Mouse (Mus musculus) neural tube, embryonic 10.5 days (tissue): ENCODE results near the gene Celsr1.
A peak's percentile ranks its signal among the peaks of the same experiment; 100 is the strongest.
"Not testable (repeated sequence)": the region's sequence is repeated elsewhere in the genome, so short reads cannot be mapped to it uniquely, and the experiment has no call there.

Source experiments
- DNase-seq: peaks from one replicate; pipeline ENCODE4 v3.0.0-alpha.2; 2017; ENCODE audit warnings: low spot score; ENCODE audit errors: extremely low spot score

Celsr1 gene

DNA sequence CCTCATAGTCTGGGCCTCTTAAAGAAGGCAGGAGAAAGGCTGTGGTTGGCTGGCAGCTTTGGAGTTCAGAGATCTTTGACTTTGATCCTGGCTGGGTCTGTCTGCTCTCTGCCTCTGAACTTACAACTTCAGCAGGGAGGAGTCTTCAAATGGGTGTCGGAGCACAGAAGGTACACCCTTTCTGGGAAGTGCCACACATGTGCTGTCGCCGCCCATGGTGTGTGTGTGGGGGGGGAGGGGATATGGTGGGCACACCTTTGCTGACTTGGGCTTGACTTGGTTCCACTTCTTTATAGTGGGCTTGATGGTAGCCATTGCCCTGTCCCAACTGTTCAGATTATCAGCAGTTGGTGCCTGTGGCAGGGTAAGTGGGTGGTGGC lies 31.3 kb upstream of the Celsr1 start:
- no peak for DNase-seq

DNA sequence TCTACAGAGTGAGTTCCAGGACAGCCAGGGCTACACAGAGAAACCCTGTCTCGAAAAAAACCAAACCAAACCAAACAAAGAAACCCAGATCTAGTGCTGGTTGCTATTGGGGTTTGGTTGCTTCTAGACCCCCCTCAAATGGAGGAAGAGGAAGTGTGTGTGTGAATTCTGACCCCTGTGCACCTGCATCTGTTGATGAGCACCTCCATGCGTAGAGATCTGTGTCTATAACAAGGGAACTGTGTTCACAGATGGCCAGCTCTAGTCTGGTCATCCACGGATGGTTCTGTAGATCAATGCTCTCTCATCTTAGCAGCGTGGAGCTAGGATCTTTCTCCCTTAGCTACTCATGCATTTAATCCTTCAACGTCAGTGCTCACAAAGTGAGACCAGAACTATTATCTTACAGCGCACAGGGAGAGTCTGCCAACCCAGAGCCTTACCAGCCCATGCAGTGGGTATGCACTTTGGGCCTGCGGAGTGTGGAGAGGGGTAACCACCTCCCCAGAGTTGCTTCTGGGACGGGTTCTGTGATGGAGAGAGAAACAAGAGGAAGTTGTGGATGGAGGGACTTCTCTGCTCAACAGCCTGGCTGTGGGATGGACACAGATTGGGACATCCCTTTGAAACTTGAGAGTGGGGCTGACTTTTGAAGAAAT lies 30.7 kb upstream of the Celsr1 start:
- DNase-seq: no peak

DNA sequence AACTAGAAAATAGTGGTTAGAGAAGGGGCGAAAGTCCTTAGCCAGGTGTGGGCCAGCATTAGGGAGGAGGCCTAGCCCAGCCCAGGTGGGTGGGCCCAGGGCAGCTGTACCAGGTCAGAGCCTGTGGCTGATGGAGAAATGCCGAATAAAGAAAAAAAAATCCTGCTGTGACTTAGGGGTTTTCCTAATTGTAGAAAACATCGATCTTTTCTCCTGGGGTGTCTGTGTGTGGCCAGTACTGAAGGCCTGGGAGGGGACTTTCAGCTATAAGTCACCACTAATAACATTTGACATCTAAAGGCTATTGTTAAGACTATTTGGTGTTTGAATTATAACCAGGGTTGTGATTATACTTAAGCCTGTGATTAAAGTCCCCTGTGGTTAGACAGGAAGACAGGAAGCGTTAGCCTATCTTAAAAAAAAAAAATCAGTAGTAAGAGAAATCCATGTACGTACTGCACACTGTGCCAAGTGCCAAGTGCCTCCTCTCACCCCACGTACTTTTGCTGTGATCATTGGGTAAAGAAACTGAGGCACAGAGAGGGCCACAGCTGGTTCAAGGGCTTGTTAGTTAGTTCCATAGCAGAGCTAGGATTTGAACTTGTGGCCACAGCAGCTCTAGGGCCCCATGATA lies 28.4 kb upstream of the Celsr1 start:
- DNase-seq: no peak

DNA sequence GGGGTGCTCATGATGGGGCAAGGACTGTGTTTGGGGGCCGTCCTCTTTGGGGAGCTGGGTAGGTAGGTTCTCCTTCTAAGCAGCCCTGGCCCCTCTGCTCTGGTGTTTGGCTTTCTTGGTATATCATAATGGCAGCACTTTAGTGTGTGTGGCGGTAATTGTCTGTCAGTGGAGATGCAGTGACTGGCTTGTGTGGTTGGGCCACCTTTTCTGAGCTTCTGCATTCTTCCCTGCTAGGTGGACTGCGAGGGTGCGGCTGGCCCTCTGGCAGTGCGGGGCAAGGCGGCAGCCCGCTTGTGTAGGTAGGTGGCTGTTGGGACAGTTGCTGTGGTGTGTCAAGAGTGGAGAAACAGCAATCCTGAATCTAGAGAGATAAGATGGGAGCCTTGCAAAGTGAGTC lies 27.6 kb upstream of the Celsr1 start:
- DNase-seq: no peak

DNA sequence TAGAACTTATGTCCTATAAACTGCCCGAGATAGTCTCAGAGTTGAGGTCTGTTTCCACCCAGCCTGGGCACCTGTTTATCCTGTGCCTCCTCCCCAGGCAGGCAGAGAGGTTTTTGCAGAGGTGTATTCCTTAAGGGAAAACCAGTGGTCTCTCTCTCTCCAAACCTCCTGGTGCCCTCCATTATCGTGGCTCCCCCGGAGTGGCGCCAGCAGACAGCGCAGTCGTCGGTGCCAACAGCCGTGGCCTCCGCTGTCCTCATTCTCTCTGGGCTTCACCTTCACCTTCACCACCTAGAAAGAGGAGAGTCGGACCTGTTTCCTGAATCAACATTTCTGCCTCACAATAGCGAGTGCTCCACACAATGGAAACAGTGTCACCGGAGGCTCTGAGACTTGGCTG lies 27.0 kb upstream of the Celsr1 start:
- no peak for DNase-seq

DNA sequence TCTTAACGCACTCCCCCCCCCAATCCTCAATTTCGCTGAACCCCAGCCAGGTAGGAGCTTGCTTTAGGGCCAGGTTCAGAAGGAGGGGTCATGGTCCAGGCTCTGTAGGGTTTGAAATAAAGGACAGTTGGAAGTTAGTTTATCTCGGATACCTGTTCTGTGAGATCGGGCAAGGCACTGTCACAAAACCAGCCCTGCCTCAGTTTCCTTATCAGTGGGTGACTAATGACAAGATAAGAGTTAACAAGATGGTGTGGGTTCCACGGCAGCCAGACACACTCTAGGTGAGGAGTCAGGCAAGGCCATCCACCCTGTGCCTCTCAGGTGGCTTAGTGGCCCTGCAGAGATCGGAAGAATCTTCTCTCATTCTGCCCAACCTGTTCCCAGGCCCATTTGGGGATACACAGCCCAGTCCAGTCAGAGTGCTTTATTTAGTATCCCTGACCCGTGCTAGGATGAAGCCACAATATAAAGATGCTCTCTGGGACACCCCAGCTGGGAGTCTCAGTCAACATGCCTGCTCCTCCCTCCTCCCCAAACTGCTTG lies 26.3 kb upstream of the Celsr1 start:
- no peak for DNase-seq

DNA sequence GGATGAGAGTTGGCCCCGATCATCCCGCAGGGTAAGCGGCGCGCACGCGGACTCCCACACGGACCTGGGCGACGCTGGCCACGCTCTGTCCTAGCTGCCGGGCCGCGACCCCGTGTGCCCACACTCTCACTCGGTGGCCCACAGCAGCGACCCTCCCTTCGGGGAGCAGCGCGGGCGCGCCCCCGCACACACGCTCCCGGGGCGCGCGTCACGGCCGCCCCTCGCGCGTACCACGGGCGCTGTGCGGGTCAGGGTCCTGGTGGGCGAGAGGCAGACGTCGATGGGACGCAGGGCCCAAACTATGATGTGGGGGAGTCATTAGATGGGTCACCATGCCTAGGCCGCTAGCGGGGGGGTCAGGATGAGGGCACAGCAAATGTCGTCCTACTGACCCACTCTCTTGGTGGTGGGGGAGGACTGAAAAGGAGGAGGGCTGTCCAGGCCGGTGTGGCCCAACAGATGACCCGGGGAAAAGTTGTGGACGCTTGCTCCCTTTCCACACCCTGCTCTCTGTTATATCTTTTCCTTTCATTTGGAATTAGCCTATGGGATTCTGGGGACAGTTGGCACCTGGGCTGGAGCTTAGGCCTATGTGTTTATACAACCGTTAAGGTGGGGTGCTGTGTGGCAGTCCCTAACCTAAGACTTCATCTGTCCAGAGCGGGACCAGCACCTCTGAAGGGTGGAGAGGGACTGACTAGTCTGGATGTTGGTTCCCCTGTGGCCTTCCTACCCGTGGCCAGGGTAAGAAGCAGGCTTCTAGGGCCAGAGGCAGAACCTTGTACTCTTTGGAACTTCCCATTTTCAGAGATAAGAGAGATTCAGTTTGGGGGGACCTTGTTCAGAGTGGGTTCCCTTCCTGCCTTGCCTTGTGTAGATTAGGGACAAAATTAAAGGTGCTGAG lies 25.6 kb upstream of the Celsr1 start:
- DNase-seq: peak; percentile 61

DNA sequence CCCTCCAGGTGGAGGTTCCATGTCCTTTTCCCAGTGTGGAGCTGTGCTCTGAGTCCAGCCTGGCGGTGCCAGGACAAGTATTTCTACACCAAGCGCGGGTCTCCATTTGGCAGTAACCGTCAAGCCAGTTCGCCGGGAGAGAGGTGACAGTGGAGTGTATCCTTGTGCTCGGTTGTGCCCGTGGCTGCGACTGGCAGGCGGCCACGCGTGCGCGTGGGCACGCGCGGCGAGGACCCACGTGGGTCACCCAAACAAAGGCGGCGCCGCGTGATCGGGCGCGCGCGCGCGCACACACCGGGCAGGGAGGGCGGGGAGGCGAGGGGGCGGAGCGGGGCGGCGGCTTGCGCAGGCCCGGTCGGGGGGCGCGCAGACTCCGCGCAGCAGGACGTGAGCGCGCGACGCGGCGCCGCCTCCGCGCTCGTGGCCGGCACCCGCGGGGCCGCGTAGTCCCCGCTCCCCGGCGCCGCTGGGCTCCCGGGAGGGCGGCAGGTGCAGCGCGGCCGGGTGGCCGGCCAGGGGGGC lies 24.9 kb upstream of the Celsr1 start:
- peak; percentile 84 for DNase-seq

DNA sequence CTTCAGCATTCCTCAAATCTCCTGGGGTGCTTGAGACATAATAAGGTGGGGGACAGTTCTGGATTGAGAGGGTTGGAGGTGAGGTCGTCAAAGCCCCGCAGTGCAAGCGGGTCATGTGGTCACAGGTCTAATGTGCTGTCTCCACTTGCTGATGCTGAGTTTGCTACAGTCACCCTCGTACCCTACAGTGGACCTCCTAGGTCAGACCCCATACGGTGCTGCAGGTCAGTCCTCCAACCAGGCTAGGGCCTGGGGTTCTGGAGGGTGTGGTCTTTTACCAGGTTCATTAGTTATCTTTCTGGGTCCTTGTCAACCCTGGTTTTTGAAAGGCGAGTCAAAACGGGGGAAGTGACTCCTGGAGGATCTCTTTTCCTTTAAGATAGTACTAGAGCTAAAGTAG lies 24.3 kb upstream of the Celsr1 start:
- no peak for DNase-seq

DNA sequence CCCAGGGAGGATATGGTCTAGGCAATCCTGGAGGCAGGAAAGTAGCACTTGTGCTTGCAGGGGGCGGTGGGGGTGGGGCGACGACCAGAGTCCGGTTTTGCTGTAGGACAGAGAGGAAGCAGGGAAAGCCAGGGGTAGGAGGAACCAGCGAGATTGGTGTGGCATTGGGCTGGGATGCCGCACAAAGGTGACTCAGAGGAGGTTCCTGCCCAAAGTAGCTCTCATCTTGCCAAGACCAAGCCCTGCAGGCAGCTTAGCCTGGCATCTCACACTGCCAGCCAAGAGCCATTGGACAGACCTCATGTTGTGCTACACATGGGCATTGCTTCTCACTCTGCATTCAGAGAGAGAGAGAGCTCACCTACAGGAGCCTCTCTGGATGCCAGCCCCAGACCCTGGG lies 23.8 kb upstream of the Celsr1 start, which contains the start of gene Gramd4:
Gene Gramd4 (plus strand): TSS at position 283 of the 400 bp plus-strand sequence.
- no peak for DNase-seq

DNA sequence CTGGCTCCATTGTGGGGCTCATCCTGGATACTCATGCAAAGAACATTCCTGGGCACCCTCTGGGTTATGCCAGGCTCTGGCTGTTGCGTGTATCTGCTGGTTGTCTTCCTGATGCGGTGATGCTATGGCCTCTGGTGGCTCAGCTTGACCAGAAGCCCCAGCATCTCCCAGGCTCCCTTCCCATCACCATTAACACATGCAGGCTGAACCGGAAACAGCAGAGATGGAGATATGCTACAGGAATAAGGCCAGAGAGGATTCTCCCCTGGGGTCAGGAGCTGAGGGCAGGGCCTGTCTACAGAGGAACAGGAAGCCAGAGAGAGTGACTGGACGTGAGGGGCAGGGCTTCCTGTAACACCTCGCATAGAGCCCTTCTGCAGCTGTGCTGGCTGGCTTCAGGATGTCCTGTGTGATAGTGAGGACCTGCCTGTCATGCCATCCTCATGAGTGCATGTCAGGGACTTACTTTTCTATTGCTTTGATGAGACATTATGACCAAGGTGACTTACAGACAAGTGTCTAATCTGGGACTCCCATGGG lies 22.7 kb upstream of the Celsr1 start:
- DNase-seq: no peak

DNA sequence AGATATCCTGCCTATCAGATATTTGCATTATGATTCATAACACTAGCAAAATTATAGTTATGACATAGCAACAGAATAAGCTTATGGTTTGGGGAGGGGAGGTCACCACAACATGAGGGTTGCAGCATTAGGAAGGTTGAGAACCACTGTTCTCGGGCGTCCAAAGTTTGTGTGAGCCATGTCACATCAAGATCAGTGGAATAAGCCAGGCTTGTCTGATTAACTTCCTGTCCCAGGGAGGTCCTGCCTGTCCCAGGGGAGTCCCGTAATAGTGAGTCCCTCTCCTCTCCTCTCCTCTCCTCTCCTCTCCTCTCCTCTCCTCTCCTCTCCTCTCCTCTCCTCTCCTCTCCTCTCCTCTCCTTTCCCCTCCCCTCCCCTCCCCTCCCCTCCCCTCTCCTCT lies 21.3 kb upstream of the Celsr1 start:
- DNase-seq: not testable (repeated sequence)

DNA sequence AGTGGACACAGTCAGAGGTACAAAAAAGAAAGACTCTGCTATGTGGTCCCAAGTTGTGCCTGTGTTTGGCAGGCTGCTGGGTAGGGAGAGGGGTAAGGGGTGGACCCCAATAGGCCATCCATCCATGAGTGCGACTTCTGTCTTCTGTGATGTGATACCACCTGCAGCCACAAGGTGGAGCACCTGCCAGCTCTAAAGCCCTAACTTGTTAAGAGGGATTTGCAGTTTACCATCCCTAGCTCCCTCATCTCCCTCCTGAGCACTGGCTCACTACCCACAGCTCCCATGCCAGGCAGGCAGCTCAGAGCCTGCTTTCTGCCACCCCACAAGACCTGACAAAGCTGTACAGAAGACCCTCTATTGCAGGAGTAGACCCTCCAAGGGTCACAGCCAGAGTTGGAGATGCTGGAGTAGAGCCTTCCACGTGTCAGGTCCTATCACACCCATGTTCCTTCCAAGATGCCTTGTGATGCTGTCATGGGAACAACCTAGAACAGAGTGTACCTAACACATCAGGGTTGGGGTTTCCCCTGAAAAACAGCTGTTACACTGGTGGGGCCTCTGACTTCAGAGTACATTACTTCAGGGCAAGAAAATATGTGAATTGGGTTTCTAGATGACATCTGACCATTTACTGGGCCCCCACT lies 20.4 kb upstream of the Celsr1 start:
- DNase-seq: peak; percentile 86

DNA sequence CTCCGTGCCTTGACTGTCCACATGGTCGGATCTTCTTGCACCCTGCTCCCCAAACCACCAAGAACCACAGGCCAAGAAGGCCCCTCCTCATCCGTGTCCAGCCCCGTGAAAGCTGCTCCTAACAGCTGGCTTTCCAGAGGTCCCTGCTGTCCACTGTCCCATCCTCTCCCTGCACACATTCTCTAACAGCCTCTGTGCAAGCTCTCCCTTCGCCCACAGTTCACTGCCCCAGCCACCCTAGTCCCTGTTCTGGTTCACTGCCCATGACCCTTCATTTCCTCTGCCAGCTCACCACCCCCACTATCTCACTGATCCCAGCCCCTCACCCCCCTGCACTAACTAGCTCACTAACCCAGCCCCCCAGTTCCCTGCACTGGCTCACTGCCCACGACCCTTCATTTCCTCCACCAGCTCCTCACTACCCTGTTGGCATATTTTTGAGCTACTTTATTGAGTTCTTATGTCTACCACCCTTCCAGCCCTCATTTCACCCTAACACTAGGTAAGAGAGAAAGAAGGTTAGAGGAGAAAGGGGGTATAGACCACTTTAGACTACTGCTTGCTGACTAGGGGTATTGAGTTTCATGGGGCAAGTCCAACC lies 18.4 kb upstream of the Celsr1 start:
- DNase-seq: no peak

DNA sequence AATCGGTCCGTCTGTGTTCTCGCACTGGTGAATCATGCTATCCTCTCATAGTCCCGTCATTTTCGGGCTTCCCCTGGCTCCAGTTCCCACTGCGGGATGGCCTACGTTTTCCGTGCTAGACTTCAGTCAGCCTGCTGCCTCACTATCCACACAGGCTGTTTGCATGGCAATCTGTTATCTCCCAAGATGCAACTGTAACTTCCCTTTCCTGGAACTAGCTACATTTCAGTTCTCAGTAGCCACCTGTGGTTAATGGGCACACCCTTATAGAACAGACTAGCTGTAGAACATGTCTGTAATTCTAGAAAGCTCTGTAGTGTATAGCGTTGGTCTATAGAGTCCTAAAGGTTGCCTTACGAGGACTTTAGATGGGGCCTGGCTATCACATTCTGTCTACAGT lies 17.6 kb upstream of the Celsr1 start:
- DNase-seq: no peak

DNA sequence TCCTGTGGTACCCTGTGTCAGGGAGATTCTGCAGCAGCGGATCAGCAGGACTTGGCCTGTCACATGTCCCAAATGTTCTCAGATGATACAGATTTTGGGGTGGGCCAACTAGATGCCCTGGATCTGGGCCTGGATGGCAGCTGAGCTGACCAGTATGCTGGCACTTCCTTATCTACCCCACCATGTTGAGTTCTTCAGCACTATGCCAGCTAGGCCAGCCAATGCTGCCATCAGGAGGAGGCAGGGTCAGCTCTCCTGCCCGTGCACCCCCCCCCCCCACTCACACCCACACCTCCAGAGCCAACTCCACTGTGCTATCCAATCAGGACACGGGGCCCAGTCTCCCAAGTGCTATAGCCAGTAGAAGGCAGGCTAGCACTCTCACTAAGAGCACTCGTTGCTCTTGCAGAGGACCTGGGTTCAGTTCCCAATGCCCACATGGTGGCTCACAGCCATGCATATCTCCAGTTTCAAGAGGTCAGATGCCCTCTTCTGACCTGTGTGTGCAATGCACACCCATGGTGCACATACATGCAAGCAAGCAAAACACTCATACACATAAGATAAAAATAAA lies 16.7 kb upstream of the Celsr1 start:
- DNase-seq: no peak

DNA sequence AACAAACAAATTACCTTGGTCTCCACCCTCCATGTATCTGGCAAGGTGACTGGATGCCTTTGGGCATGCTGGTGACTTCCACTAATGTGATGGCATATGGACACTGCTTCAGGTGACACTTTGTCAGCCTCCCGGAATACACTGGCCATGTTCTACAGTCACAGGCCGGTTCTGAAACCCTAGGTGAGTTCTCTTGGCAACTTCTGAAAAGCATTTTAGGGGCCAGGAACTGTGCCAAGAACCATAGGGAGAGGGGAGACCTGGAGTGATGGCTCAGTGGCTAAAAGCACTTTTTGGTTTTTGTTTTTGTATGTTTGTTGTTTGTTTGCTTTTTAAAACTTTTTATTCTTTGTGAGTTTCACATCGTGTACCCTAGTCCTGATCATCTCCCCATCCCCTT lies 15.9 kb upstream of the Celsr1 start:
- DNase-seq: no peak

DNA sequence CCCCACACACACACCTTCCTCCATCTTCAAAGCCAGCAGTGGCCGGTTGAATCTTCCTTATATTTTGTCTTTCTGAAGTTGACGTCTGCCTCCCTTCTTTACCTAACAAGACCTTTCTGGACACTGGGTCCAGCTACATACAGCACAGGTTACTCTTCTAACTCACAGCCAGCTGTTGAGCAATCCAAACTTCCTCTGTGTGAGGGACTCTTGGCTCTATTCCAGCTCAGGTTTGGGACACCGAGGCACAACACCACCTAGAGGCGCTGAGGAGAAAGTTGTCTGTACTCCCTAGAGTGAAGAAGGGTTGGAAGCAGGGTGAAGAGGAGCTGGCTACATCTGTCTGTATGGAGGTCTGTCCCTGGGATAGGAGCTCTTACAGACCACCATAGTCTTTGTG lies 8.8 kb upstream of the Celsr1 start:
- DNase-seq: no peak

DNA sequence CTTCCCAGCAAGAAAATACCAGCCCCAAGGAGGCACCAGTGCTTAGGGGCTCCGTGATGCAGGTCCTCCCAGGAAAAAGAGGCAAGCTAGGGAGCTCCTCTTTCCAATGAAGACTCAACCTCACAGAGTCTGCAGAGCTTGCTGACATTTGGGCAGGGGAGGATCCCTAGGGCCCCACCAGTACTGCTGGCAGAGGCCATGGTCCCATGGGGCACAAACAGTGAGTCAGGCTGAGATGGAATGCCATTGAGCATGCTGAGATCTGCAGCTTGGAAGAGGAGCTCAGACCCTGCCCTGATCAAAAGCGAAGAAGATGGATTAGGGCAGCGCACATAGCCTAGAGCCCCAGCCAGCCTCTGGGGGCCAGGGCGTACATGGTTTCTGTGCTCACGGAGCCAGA lies 7.8 kb upstream of the Celsr1 start:
- no peak for DNase-seq

DNA sequence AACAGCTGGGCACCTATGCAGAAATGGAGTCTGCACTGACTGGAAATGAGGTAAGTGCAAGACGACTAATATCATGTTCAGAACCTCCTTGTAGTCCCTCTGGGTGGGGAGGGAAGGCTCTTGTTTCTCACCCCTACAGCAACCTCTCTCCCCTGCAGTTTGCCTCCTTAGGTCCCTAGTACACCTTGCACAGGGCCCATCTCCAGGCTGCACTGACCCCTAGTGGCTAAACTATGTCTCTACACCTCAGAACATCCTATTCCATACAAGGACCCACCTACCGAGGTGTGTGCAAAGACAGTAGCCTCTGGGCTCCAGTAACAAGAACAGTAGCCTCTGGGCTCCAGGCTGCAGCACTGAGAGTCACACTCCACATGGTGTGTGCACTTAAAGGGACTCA lies 5.2 kb upstream of the Celsr1 start:
- peak; percentile 77 for DNase-seq
